Mouse (Mus musculus): ENCODE measurements around the gene Nmb. TPM values are rescaled to one million over a fixed set of nuclear protein-coding genes. Genes with fewer than 3 reads are reported as not detected.
A peak's percentile ranks its signal among the peaks of the same experiment; 100 is the strongest.

Gene Nmb
- polyA plus RNA-seq, 1 experiment from 2014 or later = 8.4 TPM

DNA sequence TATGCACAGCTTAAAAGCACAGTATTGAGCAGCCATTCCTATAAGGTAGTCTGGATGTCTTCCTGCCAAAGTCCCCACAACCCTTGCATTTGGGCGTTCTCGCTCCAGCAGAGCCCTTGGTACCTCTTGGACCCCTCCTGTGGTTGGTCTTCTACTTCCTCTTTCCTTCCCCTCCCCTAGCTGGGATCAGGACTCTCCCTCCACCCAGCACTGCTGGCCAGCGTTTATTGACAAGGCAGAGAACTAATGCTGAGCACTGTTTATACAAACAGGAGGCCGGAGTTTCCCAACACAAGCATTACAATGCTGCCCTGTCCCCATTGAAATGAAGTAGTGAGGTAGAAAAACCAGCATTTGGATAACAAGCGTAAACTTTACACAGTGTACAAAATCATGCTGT lies 31.8 kb downstream of the Nmb start:
- no peak overlapping the region for H3K9ac ChIP-seq
- H3K4me1 ChIP-seq = no peaks in the 10 kb centered on the region
- H3K4me3 ChIP-seq (replicated peaks) = no peak overlapping the region
- no peaks in the 10 kb centered on the region for H3K27me3 ChIP-seq
- peaks cover 76% of the 10 kb centered on the region for H3K36me3 ChIP-seq
- ATAC-seq (ENCODE audit: insufficient number of reproducible peaks, low FRiP score, low TSS enrichment, low read depth) = no peak
- H3K9me3 ChIP-seq (replicated peaks) = no peaks in the 10 kb centered on the region
- no peak overlapping the region for H3K4me2 ChIP-seq (replicated peaks)
- H3K27ac ChIP-seq (replicated peaks) = no peak overlapping the region
- WGBS = 89% methylated on average over 5 of the region's 5 CpGs

DNA sequence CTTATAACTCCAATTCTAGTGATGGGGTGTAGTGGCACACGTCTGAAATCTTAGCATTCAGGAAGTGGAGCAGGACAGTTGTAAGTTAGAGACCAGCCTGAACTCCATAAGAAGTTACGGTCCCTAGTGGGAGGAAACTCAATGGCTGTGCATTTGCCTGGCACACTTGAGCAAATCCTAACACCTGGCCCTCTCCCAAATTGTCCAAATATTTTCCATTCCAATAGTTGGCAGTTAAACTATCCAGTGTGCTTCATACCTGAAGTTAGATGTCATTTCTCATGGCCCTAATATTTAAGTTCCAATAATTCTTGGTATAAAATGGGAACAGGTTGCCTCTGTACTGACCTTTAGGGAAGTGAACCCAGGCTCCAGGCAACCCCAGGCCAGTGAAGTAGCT lies 36.2 kb downstream of the Nmb start:
- Histone ChIP-seq H3K4me3 (replicated peaks) (no peak overlapping the region), H3K9ac (no peak overlapping the region), H3K4me2 (replicated peaks) (no peak overlapping the region), H3K9me3 (replicated peaks) (no peaks in the 10 kb centered on the region), H3K27me3 (no peaks in the 10 kb centered on the region), H3K4me1 (no peaks in the 10 kb centered on the region), H3K36me3 (peaks cover 72% of the 10 kb centered on the region), H3K27ac (replicated peaks) (no peak overlapping the region)
- no peak for ATAC-seq (ENCODE audit: insufficient number of reproducible peaks, low FRiP score, low TSS enrichment, low read depth)
- WGBS = 83% methylated on average over 2 of the region's 2 CpGs

DNA sequence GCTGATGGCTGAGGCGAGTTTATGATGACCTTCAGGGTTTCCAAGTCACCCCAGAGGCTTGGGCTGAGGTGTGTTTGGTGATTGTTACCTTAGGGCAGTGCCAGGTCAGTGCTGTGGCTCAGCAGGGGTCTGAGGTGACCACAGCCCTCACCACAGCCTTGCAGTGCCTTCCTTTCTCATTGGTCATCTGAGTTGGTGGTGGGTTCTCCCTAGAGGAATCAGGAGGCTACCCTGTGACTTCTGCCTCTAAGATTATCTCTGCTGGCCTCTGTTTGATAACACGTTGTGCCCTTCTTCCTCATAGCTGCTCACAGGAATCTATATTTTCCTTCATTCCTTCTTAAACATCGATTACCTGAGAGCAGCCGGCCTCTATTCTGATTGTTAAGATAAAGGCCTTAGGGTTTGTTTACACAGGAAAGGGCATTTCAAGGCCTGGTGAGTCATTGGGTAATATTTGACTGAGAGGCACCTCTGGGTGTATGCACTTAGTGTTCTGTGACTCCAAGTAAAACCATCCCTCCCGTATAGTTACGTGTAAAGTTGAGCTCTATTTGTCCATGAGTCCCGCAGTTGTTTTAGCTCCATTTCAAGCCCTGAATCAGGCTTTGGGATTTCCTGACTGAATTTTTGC lies 38.2 kb downstream of the Nmb start:
- no peak overlapping the region for H3K4me2 ChIP-seq (replicated peaks)
- WGBS = 82% methylated on average over 7 of the region's 7 CpGs
- peaks cover 17% of the 10 kb centered on the region for H3K4me1 ChIP-seq
- no peak overlapping the region for H3K9ac ChIP-seq
- H3K9me3 ChIP-seq (replicated peaks) = no peaks in the 10 kb centered on the region
- H3K4me3 ChIP-seq (replicated peaks) = no peak overlapping the region
- ATAC-seq (ENCODE audit: insufficient number of reproducible peaks, low FRiP score, low TSS enrichment, low read depth) = no peak
- no peaks in the 10 kb centered on the region for H3K27me3 ChIP-seq
- H3K36me3 ChIP-seq = peaks cover 68% of the 10 kb centered on the region
- 0 out of 2 replicates have a peak overlapping the region, but pooled peaks have one; percentile 4 for H3K27ac ChIP-seq (replicated peaks)

DNA sequence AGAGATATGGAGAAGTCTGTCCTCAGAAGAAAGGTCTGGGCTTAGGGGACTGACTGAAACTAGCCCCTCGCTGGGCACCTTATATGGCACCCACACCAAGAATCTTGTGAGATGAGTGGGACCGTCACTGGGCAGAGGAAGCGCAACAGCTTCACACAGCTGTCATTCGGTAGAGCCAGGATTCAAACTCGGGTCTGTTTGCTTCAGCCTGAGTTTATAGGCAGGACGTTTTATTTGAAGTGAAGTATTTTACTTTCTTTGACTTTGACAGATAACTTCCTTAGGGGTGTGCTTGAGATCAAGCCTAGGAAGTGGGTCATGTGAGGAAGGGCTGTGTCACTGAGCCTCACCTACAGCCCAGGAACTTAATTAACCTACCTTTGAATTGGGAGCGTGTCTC lies 39.4 kb downstream of the Nmb start:
- Histone ChIP-seq H3K4me2 (replicated peaks) (no peak overlapping the region), H3K9me3 (replicated peaks) (no peaks in the 10 kb centered on the region), H3K27me3 (no peaks in the 10 kb centered on the region), H3K4me3 (replicated peaks) (no peak overlapping the region), H3K27ac (replicated peaks) (no peak overlapping the region), H3K9ac (no peak overlapping the region), H3K36me3 (peaks cover 59% of the 10 kb centered on the region), H3K4me1 (peaks cover 19% of the 10 kb centered on the region)
- 88% methylated on average over 7 of the region's 7 CpGs for WGBS
- ATAC-seq (ENCODE audit: insufficient number of reproducible peaks, low FRiP score, low TSS enrichment, low read depth) = no peak

DNA sequence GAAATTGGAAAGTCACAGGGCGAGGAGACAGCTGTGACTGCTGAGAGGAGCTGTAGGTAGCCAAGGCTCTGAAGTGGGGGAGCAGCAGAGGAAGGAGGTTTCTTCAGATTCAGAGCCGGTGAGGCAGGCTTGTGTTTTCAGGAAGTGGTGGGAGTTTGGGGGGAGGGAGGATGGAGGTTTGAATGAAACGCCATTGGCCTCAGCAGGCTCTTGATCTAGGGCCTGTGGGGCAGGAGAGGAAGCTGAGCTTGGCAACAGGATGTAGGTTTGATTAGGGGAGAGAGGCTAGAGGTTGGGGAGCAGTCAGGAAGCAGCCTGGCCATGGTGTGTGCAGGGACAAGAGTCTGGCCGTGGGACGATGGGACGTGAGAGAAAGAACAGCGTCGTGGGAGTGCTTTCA lies 40.0 kb downstream of the Nmb start:
- Histone ChIP-seq H3K9me3 (replicated peaks) (no peaks in the 10 kb centered on the region), H3K4me1 (peaks cover 23% of the 10 kb centered on the region), H3K9ac (no peak overlapping the region), H3K27me3 (no peaks in the 10 kb centered on the region), H3K27ac (replicated peaks) (no peak overlapping the region), H3K36me3 (peaks cover 53% of the 10 kb centered on the region), H3K4me2 (replicated peaks) (no peak overlapping the region), H3K4me3 (replicated peaks) (no peak overlapping the region)
- no peak for ATAC-seq (ENCODE audit: insufficient number of reproducible peaks, low FRiP score, low TSS enrichment, low read depth)
- 62% methylated on average over 8 of the region's 8 CpGs for WGBS

DNA sequence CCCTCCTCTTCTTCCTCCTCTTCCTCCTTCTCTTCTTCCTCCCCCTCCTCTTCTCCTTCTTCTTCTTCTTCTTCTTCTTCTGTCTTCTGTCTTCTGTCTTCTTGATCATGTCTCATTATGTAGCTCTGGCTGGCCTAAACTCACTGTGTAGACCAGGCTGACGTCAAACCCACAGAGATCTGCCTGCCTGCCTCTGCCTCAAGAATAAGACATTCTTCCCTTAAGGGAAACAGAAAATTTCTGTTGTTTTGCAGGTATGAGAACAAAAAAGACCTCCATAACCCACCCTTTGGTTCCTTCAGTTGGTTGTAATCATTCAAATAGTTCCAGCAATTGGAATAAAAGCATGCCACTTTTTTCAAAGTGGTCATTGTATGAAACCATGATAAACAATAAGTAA lies 40.7 kb downstream of the Nmb start:
- H3K27ac ChIP-seq (replicated peaks) = no peak overlapping the region
- no peak for ATAC-seq (ENCODE audit: insufficient number of reproducible peaks, low FRiP score, low TSS enrichment, low read depth)

DNA sequence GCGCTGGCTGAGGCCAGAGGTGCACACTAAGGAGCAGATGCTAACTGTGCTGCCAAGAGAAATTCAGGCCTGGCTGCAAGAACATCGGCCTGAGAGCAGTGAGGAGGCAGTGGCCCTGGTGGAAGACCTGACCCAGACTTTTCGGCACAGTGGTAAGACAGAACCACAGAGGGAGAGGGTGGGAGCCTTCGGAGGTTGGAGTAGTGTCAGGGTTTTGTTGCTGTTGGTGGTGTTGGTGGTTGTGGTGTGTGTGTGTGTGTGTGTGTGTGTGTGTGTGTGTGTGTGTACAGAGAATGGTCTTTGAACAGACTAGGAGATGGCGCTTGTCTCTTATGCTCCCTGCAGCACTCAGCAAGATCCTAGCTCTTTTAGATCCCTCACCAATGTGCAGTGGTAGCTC lies 41.4 kb downstream of the Nmb start:
- WGBS = 85% methylated on average over 5 of the region's 5 CpGs
- Histone ChIP-seq H3K4me1 (peaks cover 24% of the 10 kb centered on the region), H3K36me3 (peaks cover 42% of the 10 kb centered on the region), H3K9me3 (replicated peaks) (no peaks in the 10 kb centered on the region), H3K27me3 (no peaks in the 10 kb centered on the region), H3K4me2 (replicated peaks) (no peak overlapping the region; the same call in 1 of the 2 replicates), H3K27ac (replicated peaks) (peak overlapping the region; percentile 2; the same call in 1 of the 2 replicates), H3K4me3 (replicated peaks) (no peak overlapping the region), H3K9ac (no peak overlapping the region)
- ATAC-seq (ENCODE audit: insufficient number of reproducible peaks, low FRiP score, low TSS enrichment, low read depth) = no peak

More for the DNA sequence above, 40.7 kb downstream of the Nmb start:
- Histone ChIP-seq H3K9ac (no peak overlapping the region), H3K4me2 (replicated peaks) (no peak overlapping the region), H3K27me3 (no peaks in the 10 kb centered on the region), H3K36me3 (peaks cover 46% of the 10 kb centered on the region), H3K4me1 (peaks cover 24% of the 10 kb centered on the region), H3K9me3 (replicated peaks) (no peaks in the 10 kb centered on the region), H3K4me3 (replicated peaks) (no peak overlapping the region)
- WGBS = 80% methylated on average over 1 of the region's 1 CpGs

DNA sequence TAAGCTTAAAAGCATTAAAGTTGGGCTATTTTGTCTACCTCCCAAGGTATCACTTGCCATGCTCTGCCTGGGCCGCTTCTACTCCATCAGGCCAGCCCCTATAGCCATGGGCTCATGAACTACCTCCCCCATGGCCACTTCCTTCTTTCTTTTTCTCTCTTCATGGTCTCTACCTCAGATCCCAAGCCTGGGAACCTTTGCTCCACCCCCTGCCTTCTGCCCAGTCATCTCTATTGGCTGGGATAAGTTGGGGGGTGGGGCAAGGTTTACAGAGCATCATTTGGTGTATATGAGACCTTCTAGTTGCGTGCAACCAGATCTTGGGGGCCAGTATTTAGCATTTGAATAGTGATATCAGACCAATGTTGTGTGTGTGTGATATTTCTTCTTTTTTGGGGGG lies 42.4 kb downstream of the Nmb start:
- H3K27me3 ChIP-seq = no peaks in the 10 kb centered on the region
- no peak overlapping the region for H3K27ac ChIP-seq (replicated peaks)
- H3K9ac ChIP-seq = no peak overlapping the region
- H3K4me2 ChIP-seq (replicated peaks) = no peak overlapping the region
- H3K9me3 ChIP-seq (replicated peaks) = no peaks in the 10 kb centered on the region
- peaks cover 24% of the 10 kb centered on the region for H3K4me1 ChIP-seq
- H3K4me3 ChIP-seq (replicated peaks) = no peak overlapping the region
- ATAC-seq (ENCODE audit: insufficient number of reproducible peaks, low FRiP score, low TSS enrichment, low read depth) = no peak
- peaks cover 36% of the 10 kb centered on the region for H3K36me3 ChIP-seq
- 86% methylated on average over 2 of the region's 2 CpGs for WGBS

DNA sequence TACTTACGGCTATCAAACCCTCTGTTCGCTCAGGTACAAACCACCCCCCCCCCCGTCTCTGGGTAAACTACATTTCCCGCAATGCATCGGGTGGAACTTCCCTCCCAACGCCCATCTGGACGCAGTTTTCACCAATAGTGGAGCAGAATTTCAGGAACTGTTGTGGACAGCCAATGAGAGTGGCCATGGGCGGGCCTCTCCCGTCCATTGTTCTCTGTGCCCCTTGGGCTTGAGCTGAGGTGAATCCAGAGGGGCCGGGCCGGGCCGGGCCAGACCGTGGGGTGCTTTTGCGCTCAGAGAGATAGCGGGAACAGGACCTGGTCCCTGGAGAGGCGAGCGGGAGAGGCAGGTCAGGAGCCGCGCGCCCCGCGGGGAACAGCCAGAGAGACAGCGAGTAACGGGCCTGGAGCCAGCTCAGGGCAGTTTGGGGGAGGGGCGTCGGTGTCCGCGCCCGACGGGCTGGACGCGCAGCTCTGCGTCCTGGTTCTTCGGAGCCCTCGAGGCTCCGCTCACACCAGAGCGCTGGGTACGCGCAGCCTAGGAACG lies 44.1 kb downstream of the Nmb start, which contains the start of gene Zscan2:
Zscan2 (plus strand) TSS at position 192 of the 546 bp plus-strand sequence.
- peak; percentile 97 for ATAC-seq (ENCODE audit: insufficient number of reproducible peaks, low FRiP score, low TSS enrichment, low read depth)
- Histone ChIP-seq H3K27me3 (no peaks in the 10 kb centered on the region), H3K27ac (replicated peaks) (peak within 1 kb of the TSS; percentile 86), H3K36me3 (peaks cover 20% of the 10 kb centered on the region), H3K9ac (peak within 1 kb of the TSS; percentile 83), H3K4me2 (replicated peaks) (peak within 1 kb of the TSS; percentile 69), H3K4me1 (peaks cover 24% of the 10 kb centered on the region), H3K9me3 (replicated peaks) (no peaks in the 10 kb centered on the region), H3K4me3 (replicated peaks) (peak within 1 kb of the TSS; percentile 94)
- under 1% methylated on average over 40 of the region's 40 CpGs for WGBS

DNA sequence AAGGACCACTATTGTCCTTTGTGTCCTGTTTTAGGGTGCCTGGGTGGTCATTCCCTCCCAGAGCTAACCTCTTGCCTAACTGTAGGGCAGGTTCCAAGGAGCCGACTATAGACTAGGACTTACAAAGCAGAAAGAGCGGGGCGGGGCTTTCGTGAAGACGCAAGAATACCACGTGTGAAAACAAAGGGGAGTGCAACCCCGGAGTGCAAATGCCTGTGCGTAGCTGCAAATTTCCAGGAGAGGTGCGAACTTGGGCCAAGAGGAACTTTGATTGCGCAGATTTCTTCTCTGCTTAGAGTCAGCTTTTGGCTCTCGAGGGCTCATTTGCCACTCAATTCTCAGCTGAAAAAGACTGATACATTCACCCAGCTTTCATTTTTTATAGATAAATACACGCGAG lies 44.6 kb downstream of the Nmb start:
- Histone ChIP-seq H3K4me3 (replicated peaks) (peak overlapping the region; percentile 94), H3K27ac (replicated peaks) (no peak overlapping the region), H3K9ac (peak overlapping the region; percentile 26; the same call in 1 of the 2 replicates), H3K4me1 (peaks cover 24% of the 10 kb centered on the region), H3K4me2 (replicated peaks) (peak overlapping the region; percentile 69), H3K9me3 (replicated peaks) (no peaks in the 10 kb centered on the region), H3K36me3 (peaks cover 14% of the 10 kb centered on the region), H3K27me3 (no peaks in the 10 kb centered on the region)
- WGBS = under 1% methylated on average over 13 of the region's 13 CpGs
- peak; percentile 61; the same call in 1 of the 2 replicates for ATAC-seq (ENCODE audit: insufficient number of reproducible peaks, low FRiP score, low TSS enrichment, low read depth)

DNA sequence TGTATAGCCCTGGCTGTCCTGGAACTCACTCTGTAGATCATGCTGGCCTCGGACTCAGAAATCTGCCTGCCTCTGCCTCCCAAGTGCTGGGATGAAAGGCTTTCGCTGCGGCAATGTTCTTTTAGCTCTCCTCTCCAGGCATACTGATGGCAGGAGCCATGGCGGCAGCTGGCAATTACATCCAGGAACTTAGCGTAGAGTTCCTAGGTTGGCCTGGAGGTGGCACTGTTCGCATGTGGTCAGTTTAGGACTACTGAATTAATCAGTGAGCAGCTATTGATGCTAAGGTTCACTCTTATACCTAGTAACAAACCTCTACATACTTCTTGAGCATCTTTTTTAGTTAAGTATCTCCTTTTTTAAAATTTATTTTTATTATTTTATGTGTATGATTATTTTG lies 47.7 kb downstream of the Nmb start:
- Histone ChIP-seq H3K9ac (no peak overlapping the region), H3K27ac (replicated peaks) (no peak overlapping the region), H3K27me3 (no peaks in the 10 kb centered on the region), H3K36me3 (no peaks in the 10 kb centered on the region), H3K4me3 (replicated peaks) (no peak overlapping the region), H3K9me3 (replicated peaks) (no peaks in the 10 kb centered on the region), H3K4me1 (peaks cover 12% of the 10 kb centered on the region), H3K4me2 (replicated peaks) (no peak overlapping the region)
- no peak for ATAC-seq (ENCODE audit: insufficient number of reproducible peaks, low FRiP score, low TSS enrichment, low read depth)
- WGBS = 32% methylated on average over 6 of the region's 6 CpGs

DNA sequence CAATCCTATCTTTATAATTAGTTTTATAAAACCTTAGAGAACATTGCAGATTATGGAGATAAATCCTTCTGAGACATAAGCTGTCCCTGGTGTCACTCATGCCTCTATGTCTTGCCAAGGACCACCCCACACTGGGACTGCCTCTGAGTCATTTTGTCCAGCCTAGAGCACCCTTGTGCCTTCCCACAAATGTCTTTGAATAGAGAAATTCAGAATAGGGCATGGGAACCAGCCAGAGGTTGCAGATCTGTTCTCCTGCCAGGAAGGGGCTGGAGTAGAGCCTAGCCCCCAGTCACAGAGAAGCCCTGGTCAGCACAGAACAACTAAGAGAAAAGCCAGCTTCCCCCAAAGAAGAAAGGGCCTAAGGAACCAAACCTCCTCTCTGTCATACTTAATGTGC lies 49.6 kb downstream of the Nmb start:
- Histone ChIP-seq H3K9me3 (replicated peaks) (no peaks in the 10 kb centered on the region), H3K27me3 (no peaks in the 10 kb centered on the region), H3K4me3 (replicated peaks) (no peak overlapping the region), H3K27ac (replicated peaks) (no peak overlapping the region), H3K36me3 (no peaks in the 10 kb centered on the region), H3K4me1 (peaks cover 5% of the 10 kb centered on the region; the same call in 1 of the 2 replicates), H3K4me2 (replicated peaks) (no peak overlapping the region), H3K9ac (no peak overlapping the region)
- no peak for ATAC-seq (ENCODE audit: insufficient number of reproducible peaks, low FRiP score, low TSS enrichment, low read depth)

Measured in embryonic facial prominence, embryonic 15.5 days (tissue).